Mouse (Mus musculus) embryo, embryonic 10 days (tissue): ENCODE data around the gene Pfdn2.
A peak's percentile ranks its signal among the peaks of the same experiment; 100 is the strongest.
"Not testable (repeated sequence)": the region's sequence is repeated elsewhere in the genome, so short reads cannot be mapped to it uniquely, and the experiment has no call there.

Source experiments
- DNase-seq: peaks from one replicate; pipeline ENCODE4 v3.0.0-alpha.2; 2015; ENCODE audit warnings: low spot score

The Pfdn2 gene

GRCm38 (mm10) chr1:171345225-171346094 is at the start of gene Pfdn2, which contains the start of gene Nit1:
Gene Pfdn2 (plus strand): TSS chr1:171345670.
Gene Nit1 (minus strand): TSS chr1:171345646.
- DNase-seq, result peak; percentile 97

GRCm38 (mm10) chr1:171298226-171298625 is 47.2 kb upstream of the Pfdn2 start:
- no peak for DNase-seq

- DNase-seq, result not testable (repeated sequence)
Observed at GRCm38 (mm10) chr1:171306157-171306556, 39.3 kb upstream of the Pfdn2 start.

- DNase-seq, result no peak
Observed at GRCm38 (mm10) chr1:171309321-171309720, 36.1 kb upstream of the Pfdn2 start.

- DNase-seq, result peak; percentile 32
Observed at GRCm38 (mm10) chr1:171319748-171320147, 25.7 kb upstream of the Pfdn2 start.

GRCm38 (mm10) chr1:171320151-171320550 is 25.3 kb upstream of the Pfdn2 start:
- no peak for DNase-seq

GRCm38 (mm10) chr1:171321415-171321814 is 24.1 kb upstream of the Pfdn2 start:
- peak; percentile 52 for DNase-seq

- no peak for DNase-seq
Observed at GRCm38 (mm10) chr1:171322012-171322411, 23.5 kb upstream of the Pfdn2 start.

GRCm38 (mm10) chr1:171325571-171325970 is 19.9 kb upstream of the Pfdn2 start:
- no peak for DNase-seq

GRCm38 (mm10) chr1:171326588-171326987 is 18.9 kb upstream of the Pfdn2 start:
- not testable (repeated sequence) for DNase-seq

- peak; percentile 34 for DNase-seq
Observed at GRCm38 (mm10) chr1:171328244-171328643, 17.2 kb upstream of the Pfdn2 start.

- DNase-seq, result peak; percentile 94
Observed at GRCm38 (mm10) chr1:171328839-171329432, 16.5 kb upstream of the Pfdn2 start, which contains the start of gene Dedd. Gene Dedd (plus strand): TSS chr1:171329145.

GRCm38 (mm10) chr1:171329433-171330215 is 15.8 kb upstream of the Pfdn2 start:
- peak; percentile 88 for DNase-seq

GRCm38 (mm10) chr1:171330216-171330560 is 15.3 kb upstream of the Pfdn2 start:
- DNase-seq, result peak; percentile 26

GRCm38 (mm10) chr1:171342262-171343207 is 2.9 kb upstream of the Pfdn2 start:
- no peak for DNase-seq

- no peak for DNase-seq
Observed at GRCm38 (mm10) chr1:171343922-171344677, 1.4 kb upstream of the Pfdn2 start.

GRCm38 (mm10) chr1:171344715-171345114 is 755 bp upstream of the Pfdn2 start:
- DNase-seq, result no peak

- DNase-seq, result peak; percentile 27
Observed at GRCm38 (mm10) chr1:171346095-171346450, 603 bp downstream of the Pfdn2 start.

- DNase-seq, result no peak
Observed at GRCm38 (mm10) chr1:171348665-171349064, 3.2 kb downstream of the Pfdn2 start.

GRCm38 (mm10) chr1:171349210-171349609 is 3.7 kb downstream of the Pfdn2 start:
- no peak for DNase-seq
